Mouse (Mus musculus) brain, adult 2 months (tissue): Measurements from ENCODE around the gene Lrba.

Source experiments
- DNase-seq: peaks from one replicate; pipeline ENCODE4 v3.0.0; 2011; ENCODE audit warnings: low read depth, low spot score

Lrba gene

GRCm38 (mm10) chr3:86793264-86793663, 568.8 kb downstream of the Lrba start:
- DNase-seq: peak; percentile 55

GRCm38 (mm10) chr3:86793720-86794191, 569.3 kb downstream of the Lrba start:
- no peak for DNase-seq

- DNase-seq: no peak
Measured at GRCm38 (mm10) chr3:86796716-86797115, 572.2 kb downstream of the Lrba start.

GRCm38 (mm10) chr3:86797871-86798460, 573.5 kb downstream of the Lrba start:
- no peak for DNase-seq

- DNase-seq: no peak
Measured at GRCm38 (mm10) chr3:86799041-86799440, 574.6 kb downstream of the Lrba start.

- DNase-seq: peak; percentile 57
Measured at GRCm38 (mm10) chr3:86800841-86801240, 576.4 kb downstream of the Lrba start.

- DNase-seq: no peak
Measured at GRCm38 (mm10) chr3:86802825-86803224, 578.3 kb downstream of the Lrba start.

GRCm38 (mm10) chr3:86804265-86804664, 579.8 kb downstream of the Lrba start:
- DNase-seq: peak; percentile 90

- DNase-seq: peak; percentile 45
Measured at GRCm38 (mm10) chr3:86806834-86807233, 582.4 kb downstream of the Lrba start.

GRCm38 (mm10) chr3:86807750-86808467, 583.4 kb downstream of the Lrba start:
- peak; percentile 71 for DNase-seq

- peak; percentile 77 for DNase-seq
Measured at GRCm38 (mm10) chr3:86809199-86809598, 584.7 kb downstream of the Lrba start.

GRCm38 (mm10) chr3:86809646-86810045, 585.2 kb downstream of the Lrba start:
- no peak for DNase-seq

GRCm38 (mm10) chr3:86810908-86811307, 586.4 kb downstream of the Lrba start:
- peak; percentile 59 for DNase-seq

GRCm38 (mm10) chr3:86812689-86813088, 588.2 kb downstream of the Lrba start:
- peak; percentile 93 for DNase-seq

GRCm38 (mm10) chr3:86818001-86818585, 593.6 kb downstream of the Lrba start:
- peak; percentile 91 for DNase-seq

- DNase-seq: no peak
Measured at GRCm38 (mm10) chr3:86819372-86819771, 594.9 kb downstream of the Lrba start.

GRCm38 (mm10) chr3:86820344-86820743, 595.9 kb downstream of the Lrba start:
- DNase-seq: no peak

GRCm38 (mm10) chr3:86821383-86821782, 596.9 kb downstream of the Lrba start:
- peak; percentile 62 for DNase-seq

- no peak for DNase-seq
Measured at GRCm38 (mm10) chr3:86827506-86827905, 603.0 kb downstream of the Lrba start.

GRCm38 (mm10) chr3:86832115-86832514, 607.6 kb downstream of the Lrba start:
- peak; percentile 53 for DNase-seq
